Mouse (Mus musculus): Measurements from ENCODE around the gene Grik1.

The Grik1 gene

DNA sequence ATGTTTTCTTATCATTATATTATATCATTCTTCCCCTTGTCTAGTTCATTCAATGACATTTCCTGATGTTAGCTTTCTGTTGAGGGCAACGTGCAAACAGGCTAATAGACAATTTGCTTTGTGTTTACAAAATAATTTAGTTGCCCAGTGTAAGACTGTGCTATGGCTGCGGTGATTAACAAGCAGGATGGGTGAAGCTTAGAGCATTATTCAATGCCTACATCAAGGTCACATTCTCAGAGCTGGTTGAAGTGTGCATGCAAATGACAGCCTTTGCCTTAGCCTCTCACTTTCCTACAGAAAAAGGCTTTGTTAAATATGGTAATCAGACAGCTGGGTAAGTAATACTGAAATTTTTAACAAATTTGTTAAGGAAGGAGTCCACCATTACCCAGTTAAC is 438.5 kb downstream of the Grik1 start:
- DNase-seq, result no peak

DNA sequence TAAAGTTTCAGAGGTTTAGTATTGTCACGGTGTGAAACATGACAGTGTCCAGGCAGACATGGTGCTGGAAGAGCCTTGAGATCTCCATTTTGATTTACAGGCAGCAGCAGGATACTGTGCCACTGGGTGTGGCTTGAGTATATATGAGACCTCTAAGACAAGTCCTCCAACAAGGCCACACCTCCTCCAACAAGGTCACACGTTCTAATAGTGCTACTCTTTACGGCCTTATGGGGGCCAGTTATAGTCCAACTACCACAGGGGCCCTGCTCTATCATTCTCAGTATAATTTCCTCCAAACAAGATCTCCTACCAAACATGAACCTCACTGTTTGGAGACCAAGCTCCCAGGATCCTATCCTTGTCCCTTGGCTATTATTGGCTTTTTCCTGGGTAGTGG is 441.3 kb downstream of the Grik1 start:
- no peak for DNase-seq
